Mouse (Mus musculus) macrophage (primary cell): Measurements from ENCODE around the gene Tle6. TPM values are rescaled to one million over a fixed set of nuclear protein-coding genes. Genes with fewer than 3 reads are reported as not detected.

ENCODE experiments used
- H3K27ac ChIP-seq: fragments of 350-480 bp; formaldehyde crosslinking; 2 replicates; pipeline ENCODE4 v1.9.0; 2021
- H3K36me3 ChIP-seq: fragments of 350-480 bp; formaldehyde crosslinking; 2 replicates; pipeline ENCODE4 v1.9.0; 2021; ENCODE audit errors: inconsistent target
- H3K4me3 ChIP-seq: fragments of 350-480 bp; formaldehyde crosslinking; 2 replicates; pipeline ENCODE4 v1.9.0; 2021; ENCODE audit errors: inconsistent target
- H3K79me2 ChIP-seq: fragments of 350-480 bp; formaldehyde crosslinking; 2 replicates; pipeline ENCODE4 v1.9.0; 2021; ENCODE audit errors: inconsistent target
- WGBS: methylation state at CpG from one replicate; pipeline ENCODE4 v1.1.7; 2026; ENCODE audit warnings: inconsistent platforms; ENCODE audit not compliant: missing documents; 5-methylcytosine and 5-hydroxymethylcytosine counted together
- polyA plus RNA-seq: library from polyadenylated mRNA; stranded (reverse); fragments of 250-400 nt; gene quantifications from 3 replicates; pipeline ENCODE4 v1.2.4, GENCODE M21; 2018; ENCODE audit warnings: inconsistent platforms

The Tle6 gene
- polyA plus RNA-seq, 1 experiment from 2014 or later, result 17.4 TPM

DNA sequence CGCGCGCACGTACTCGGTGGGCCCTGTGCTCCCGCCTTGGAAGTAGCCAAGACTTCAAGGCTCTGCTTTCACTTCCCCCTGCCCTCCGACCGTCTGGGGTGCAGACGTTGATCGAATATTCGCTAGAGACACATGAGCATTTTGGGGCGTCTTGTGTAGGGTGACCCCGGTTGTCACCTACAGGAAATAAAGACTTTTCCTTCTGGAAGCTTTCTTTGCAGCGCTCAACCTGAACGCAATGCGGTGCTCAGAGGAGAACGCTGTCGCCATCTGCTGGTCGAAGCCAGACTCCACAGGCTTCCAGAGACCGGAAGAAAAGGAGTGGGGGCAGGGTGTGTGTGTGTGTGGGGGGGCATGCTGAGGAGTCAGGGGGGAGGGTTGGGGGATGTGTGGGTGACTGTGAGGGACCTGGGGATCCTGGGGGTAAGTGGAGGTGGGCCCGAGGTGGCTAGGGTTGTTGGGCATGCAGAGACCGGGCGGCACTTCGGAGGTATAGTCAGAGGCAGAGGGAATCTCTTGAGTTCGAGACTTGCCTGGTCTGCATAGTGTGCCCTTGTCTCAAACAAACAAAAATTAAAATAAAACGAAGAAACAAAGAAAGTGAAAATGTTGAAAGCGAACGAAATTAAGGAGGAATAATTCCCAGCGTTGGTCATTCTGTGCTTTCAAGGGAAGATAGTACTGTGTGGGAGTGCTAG is 4.2 kb upstream of the Tle6 start:
- Histone ChIP-seq H3K36me3 (no peaks in the 10 kb centered on the region), H3K27ac (peak overlapping the region; percentile 82), H3K79me2 (no peaks in the 10 kb centered on the region), H3K4me3 (peak overlapping the region; percentile 61)
- WGBS, result 2% methylated on average over 24 of the region's 29 CpGs

DNA sequence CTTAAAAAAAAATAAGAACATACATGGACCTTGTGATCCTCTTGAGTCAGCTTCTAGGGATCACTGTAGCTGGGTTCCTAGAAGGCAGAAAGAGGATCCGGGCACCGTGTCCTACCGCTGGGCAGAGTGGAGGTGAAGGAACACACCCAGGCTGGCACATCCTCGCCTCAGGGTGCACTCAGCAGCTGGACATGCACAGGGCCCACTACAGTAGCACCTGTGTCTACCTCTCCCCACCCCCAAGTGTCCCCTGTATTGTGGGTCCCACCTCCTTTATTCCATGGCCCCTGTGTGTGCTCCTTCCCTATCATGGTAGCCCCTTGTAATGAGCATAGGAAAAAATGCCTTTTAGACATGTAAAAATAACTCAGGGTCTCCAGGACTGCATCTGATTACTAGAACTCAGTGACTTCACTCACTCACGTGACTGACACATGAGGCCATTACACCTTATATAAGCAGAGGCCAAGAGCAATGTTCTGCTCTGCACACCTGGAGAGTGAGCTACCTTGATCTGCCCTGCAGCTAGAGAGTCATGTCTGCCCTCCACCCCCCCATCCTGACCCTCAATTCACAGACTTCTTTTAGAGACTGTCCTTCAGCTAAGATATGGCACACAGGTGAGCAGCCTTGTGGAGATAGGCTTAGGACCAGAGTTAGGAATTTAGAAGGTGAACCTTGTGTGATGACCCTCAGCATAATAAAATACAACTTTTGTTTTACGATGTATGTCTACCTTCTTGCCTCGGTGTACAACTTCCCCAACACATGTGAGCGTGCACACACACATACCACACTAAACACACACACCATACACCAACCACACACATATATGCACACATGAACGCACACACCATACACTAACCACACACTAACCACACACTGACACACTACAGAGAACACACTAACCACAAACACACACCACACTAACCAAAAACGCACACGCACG is 3.4 kb upstream of the Tle6 start:
- H3K27ac ChIP-seq, result peak overlapping the region; percentile 82
- H3K79me2 ChIP-seq, result no peaks in the 10 kb centered on the region
- peak overlapping the region; percentile 61; the same call in 1 of the 2 replicates for H3K4me3 ChIP-seq
- H3K36me3 ChIP-seq, result no peaks in the 10 kb centered on the region
- 44% methylated on average over 12 of the region's 12 CpGs for WGBS

DNA sequence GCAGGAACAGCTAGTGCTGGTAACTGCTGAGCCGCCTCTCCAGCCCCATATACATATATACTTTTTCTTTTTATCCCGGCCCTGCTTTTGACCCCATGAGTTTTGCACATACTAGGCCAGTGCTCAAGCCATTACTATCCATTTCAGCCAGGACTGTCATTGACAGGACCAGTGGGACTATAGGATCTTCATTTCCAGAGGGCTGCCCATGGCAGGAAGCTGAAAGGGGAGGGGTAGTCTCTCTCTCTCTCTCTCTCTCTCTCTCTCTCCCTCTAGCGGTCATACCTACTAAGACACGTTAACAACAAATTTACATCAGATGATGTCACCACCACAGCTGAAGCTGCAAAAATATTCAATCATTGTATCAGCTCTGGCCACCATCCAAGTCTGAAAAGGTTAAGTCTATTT is 1.9 kb upstream of the Tle6 start:
- no peak overlapping the region for H3K27ac ChIP-seq
- no peak overlapping the region for H3K4me3 ChIP-seq
- 32% methylated on average over 3 of the region's 4 CpGs for WGBS
- H3K36me3 ChIP-seq, result no peaks in the 10 kb centered on the region
- H3K79me2 ChIP-seq, result no peaks in the 10 kb centered on the region

DNA sequence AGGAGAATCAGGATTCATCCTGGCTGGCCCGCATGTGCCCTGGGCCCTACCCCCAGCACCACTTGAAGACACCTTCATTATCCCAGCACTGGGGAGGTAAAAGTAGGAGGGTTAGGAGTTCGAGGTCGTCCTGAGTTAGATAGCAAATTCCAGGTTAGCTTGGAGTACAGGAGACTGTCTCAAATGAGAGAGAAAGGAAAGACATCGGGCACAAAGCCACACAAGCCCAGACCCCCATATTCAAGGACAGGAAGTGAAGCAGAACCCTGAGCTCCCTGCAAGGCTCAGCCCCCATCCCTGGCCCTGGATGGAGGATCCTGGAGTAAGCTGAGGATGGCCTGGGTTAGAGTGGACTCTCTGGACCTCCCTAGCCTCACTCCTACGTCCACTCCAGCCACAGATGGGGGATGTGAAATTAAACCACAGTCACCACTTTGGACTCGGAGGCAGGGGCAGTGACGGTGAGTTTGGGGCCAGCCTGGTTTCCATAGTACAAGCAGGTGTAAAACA is 578 bp upstream of the Tle6 start:
- H3K4me3 ChIP-seq, result peak overlapping the region; percentile 12; the same call in 1 of the 2 replicates
- H3K79me2 ChIP-seq, result no peaks in the 10 kb centered on the region
- 58% methylated on average over 7 of the region's 7 CpGs for WGBS
- H3K27ac ChIP-seq, result no peak overlapping the region
- H3K36me3 ChIP-seq, result no peaks in the 10 kb centered on the region

DNA sequence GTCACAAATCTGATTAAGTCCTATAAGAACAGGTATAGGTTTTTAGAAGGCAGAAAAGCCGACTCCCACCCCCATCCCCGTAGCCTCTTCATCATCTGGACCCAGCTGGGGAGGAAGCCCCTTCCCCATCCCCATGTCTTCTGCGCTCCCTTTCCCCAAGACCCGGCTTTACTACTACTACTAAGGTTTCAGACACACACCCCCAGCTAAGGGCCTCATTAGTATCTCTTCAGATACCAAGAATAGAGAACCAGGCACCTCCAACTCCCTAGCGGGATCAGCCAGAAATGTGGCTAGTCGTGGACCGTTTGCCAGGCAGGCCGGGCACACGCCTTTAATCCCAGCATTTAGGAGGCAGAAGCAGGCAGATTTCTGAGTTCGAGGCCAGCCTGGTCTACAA is 777 bp downstream of the Tle6 start:
- H3K79me2 ChIP-seq, result no peaks in the 10 kb centered on the region
- no peaks in the 10 kb centered on the region for H3K36me3 ChIP-seq
- H3K4me3 ChIP-seq, result no peak overlapping the region
- WGBS, result 69% methylated on average over 10 of the region's 10 CpGs
- no peak overlapping the region for H3K27ac ChIP-seq

DNA sequence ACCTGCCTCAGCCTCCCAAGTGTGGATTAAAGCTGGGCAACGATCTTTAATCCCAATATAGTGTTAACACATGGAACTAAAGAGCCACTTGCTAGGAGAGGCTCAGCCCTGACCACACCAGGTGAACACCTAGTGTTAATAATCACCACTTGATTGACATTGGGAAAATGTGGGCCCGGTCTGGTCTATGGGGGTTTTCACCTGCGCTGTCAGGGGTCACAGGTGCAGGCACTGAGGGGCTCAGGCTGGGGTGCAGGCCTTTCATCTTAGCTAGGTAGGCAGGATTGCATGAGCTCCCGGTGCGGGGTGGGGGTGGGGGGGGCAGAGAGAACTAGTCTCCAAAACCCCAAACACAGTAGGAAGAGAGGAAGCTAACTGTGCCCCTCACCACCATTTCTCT is 1.2 kb downstream of the Tle6 start:
- 62% methylated on average over 5 of the region's 5 CpGs for WGBS
- H3K79me2 ChIP-seq, result no peaks in the 10 kb centered on the region
- no peak overlapping the region for H3K27ac ChIP-seq
- no peaks in the 10 kb centered on the region for H3K36me3 ChIP-seq
- no peak overlapping the region for H3K4me3 ChIP-seq

DNA sequence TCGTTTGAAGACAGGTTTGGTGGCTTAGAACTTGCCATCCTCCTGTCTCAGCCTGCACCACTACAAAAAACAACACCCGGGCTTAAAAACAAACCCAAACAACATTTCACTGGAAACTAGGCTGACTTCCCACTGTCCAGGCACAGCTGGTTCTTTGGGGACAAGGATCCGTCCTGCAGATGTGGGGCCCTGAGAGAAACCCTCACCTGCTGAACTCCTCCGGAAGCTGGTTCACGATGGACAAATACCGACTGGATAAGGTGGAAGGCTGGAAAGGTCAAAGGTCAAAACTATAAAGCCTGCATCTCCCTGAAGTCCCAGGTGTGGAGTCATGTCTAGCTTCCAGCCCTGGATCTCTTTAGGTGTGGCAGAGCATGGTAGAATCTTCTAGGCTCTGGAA is 2.0 kb downstream of the Tle6 start:
- Histone ChIP-seq H3K36me3 (no peaks in the 10 kb centered on the region), H3K79me2 (no peaks in the 10 kb centered on the region), H3K27ac (no peak overlapping the region), H3K4me3 (no peak overlapping the region)
- WGBS, result 66% methylated on average over 6 of the region's 6 CpGs

DNA sequence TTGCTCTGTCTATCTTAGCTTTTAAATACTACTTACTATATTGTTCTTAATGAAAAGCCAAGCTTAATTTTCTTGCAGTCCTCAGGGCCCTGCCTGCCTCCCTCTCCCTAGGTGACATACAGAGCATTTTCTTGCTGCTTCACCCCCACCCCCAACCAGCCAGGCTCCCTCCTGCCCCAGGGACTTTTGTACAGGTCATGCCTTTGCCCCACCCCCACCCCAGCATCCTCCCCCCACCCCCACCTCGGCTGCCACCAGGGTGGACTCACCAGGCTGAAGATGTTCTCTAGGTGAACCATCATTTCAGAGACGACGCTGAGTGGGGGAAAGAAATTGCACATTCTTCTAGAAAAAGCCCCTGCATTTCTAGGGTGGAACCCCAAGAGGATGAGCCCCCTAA is 2.5 kb downstream of the Tle6 start:
- no peak overlapping the region for H3K4me3 ChIP-seq
- no peaks in the 10 kb centered on the region for H3K36me3 ChIP-seq
- WGBS, result 62% methylated on average over 3 of the region's 3 CpGs
- H3K27ac ChIP-seq, result no peak overlapping the region
- no peaks in the 10 kb centered on the region for H3K79me2 ChIP-seq

DNA sequence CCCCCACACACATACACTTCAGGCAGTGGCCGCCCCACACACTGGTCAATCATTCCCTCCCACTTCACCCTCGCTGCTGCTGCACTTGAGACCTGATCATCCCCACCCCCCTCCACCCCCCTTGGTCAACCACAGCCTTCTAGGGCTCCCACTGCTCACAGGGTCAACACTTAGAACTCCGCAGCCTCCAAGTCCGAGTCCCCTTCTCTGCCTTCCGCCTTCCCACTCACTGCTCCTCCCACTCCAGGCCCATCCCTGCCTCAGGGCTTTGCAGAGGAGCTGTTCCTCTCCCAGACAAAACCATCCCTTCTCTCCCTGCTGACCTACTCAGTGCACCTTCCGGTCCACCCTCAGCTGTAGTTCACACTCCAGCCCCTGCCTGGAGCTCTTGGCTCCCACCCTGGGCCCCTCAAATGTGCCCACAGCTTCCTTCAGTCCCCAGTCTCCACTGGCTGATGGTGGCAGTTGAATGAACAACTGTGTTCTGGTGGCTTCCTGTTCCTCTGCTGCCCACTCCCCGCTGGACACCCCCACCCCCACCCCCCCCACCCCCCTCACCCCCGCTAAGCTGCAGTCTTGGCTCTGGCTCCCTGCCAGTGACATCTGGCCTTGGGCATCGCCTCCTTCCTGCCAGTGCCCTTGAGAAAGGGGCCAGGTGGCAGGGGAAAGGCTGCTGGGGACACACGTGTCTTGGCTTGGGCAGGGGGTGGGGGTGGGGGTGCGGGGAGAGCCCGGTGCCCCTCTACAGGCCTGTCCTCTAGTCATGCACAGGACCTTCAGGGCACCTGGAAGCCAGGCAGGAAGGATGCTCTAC is 3.5 kb downstream of the Tle6 start:
- Histone ChIP-seq H3K79me2 (no peaks in the 10 kb centered on the region), H3K27ac (no peak overlapping the region), H3K36me3 (no peaks in the 10 kb centered on the region), H3K4me3 (peak overlapping the region; percentile 25; the same call in 1 of the 2 replicates)
- WGBS, result 13% methylated on average over 12 of the region's 12 CpGs

DNA sequence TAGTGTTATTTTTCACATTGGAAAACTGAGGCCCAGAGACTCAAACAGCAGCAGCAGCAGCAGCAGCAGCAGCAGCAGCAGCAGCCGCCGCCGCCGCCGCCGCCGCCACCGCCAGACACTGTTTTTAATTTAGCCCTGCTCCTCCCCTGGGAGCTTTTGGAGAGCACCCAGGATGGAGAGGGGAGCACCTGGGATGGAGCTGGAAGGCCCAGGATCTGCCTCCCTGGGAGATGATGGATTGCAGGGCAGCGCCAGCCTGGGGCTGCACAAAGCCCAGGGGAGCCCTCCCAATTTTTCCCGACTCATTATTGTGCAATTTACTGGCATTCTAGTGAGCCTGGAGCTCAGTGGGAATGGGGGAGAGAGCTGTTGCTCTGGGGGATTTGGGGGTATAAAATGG is 4.3 kb downstream of the Tle6 start:
- H3K27ac ChIP-seq, result no peak overlapping the region
- no peaks in the 10 kb centered on the region for H3K36me3 ChIP-seq
- WGBS, result 44% methylated on average over 10 of the region's 10 CpGs
- no peaks in the 10 kb centered on the region for H3K79me2 ChIP-seq
- peak overlapping the region; percentile 25; the same call in 1 of the 2 replicates for H3K4me3 ChIP-seq

DNA sequence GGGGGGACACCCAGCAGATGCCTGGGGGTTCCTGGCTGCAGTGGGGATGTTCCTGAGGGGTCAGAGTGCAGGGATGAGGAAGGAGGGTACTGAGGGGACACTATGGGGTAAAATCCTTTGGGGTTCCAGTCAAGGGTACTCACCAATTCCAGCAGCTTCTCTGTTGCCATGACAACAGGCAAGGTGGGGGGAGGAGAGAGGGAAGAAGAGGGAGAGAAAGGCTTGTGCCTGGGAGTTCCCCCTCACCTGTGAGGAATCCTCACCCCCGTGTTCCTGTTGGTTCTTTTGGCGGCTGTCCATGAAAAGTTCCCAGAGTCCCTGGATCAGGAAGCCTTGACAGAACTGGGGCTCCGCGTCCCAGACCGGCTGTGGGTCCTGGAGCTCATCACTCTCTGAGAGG is 5.3 kb downstream of the Tle6 start:
- WGBS, result 77% methylated on average over 5 of the region's 5 CpGs
- no peaks in the 10 kb centered on the region for H3K36me3 ChIP-seq
- H3K79me2 ChIP-seq, result no peaks in the 10 kb centered on the region

DNA sequence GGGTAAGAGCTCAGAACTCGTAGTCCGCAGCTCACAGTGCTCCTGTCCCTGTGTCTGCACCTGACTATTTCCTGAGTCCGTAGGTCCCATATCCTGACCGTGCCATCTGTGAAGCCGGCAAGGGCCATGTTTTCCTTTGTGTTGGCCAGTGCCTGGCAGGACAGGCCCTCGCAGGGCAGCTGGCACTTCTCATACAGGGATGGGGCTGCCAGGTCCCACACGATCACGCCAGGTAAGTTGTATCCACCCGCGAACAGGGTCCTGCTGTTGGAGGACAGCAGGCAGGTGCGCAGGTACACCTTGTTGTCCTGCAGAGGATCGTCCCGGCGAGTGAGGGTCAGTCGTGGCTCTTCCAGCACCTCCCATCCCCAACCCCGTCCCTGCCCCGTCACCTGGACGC is 6.9 kb downstream of the Tle6 start:
- 94% methylated on average over 18 of the region's 18 CpGs for WGBS
- Histone ChIP-seq H3K4me3 (no peak overlapping the region), H3K79me2 (no peaks in the 10 kb centered on the region), H3K36me3 (no peaks in the 10 kb centered on the region), H3K27ac (no peak overlapping the region)

More for the DNA sequence above, 5.3 kb downstream of the Tle6 start:
- Histone ChIP-seq H3K4me3 (no peak overlapping the region), H3K27ac (no peak overlapping the region)

DNA sequence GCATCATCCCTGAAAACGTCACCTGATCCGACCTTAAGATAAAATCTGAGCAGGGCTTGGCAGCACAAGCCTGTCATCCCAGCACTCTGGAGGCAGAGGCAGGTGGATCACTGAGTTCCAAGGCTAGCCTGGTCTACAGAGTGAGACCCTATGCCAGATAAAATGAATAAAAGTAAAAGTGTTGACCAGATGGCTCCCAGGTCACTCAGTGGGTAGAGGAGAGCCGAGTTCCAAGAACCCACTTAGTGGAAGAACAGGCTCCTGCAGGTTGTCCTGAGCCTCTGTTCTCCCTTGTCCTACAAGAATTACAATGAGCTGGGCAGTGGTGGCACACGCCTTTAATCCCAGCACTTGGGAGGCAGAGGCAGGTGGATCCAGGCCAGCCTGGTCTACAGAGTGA is 7.7 kb downstream of the Tle6 start:
- H3K4me3 ChIP-seq, result no peak overlapping the region
- H3K27ac ChIP-seq, result no peak overlapping the region
- WGBS, result 91% methylated on average over 4 of the region's 4 CpGs
- H3K36me3 ChIP-seq, result no peaks in the 10 kb centered on the region
- H3K79me2 ChIP-seq, result no peaks in the 10 kb centered on the region

DNA sequence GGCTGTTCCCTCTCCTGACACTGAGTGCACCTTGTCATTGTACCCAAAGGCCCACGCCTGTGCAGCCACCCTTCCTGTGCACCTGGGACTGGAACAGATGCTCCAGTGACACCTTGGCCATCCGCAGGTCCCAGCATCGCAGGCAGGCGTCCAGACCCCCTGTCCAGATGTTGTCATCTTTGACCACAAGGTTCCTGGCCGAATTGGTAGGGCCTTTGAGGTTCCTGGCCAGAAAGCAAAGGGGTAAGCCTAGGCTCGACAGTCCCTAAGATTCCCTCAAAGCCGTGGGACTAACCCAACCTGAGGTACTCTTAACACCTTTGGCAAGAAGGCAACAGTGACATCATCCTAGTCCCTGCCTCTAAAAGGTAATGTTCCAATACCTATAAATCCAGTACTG is 8.2 kb downstream of the Tle6 start:
- Histone ChIP-seq H3K4me3 (no peak overlapping the region), H3K27ac (no peak overlapping the region), H3K36me3 (no peaks in the 10 kb centered on the region), H3K79me2 (no peaks in the 10 kb centered on the region)
- WGBS, result 80% methylated on average over 7 of the region's 7 CpGs
